In genomic region chr9:19911170-19911569, GRCm38 (mm10) we compare ENCODE assay signal across 29 mouse cellular contexts. TPM values are rescaled to one million over a fixed set of nuclear protein-coding genes. Genes with fewer than 3 reads are reported as not detected.
DNase-seq lines count a peak whose midpoint lies in the region; ATAC-seq and TF ChIP-seq lines count a peak whose summit lies in the region.
"Had no signal": no experiment of that assay in that cellular context is flagged by ENCODE, and none has a peak within 500 bp of the region (broad histone marks: within the 10 kb centered on the region; RNA-seq: fewer than 3 reads in every experiment).

No protein-coding gene starts in this region.

- 46% methylated on average over 4 of the region's 4 CpGs for WGBS in heart, embryonic 15.5 days
- 50% methylated on average over 4 of the region's 4 CpGs for WGBS in heart, adult 2 months

- no peak overlapping the region for H3K27ac ChIP-seq in heart, embryonic 15.5 days
- no peak overlapping the region for H3K27ac ChIP-seq in heart, adult 2 months
- H3K27ac ChIP-seq: embryonic facial prominence, embryonic 13.5 days; embryonic facial prominence, embryonic 15.5 days; forebrain, embryonic 10.5 days; forebrain, embryonic 12.5 days had no signal

- peak; percentile 47; the same call in 1 of the 2 replicates for ATAC-seq in heart, embryonic 15.5 days (replicated peaks; ENCODE audit: insufficient number of reproducible peaks, insufficient read depth, low FRiP score, low read depth)
- ATAC-seq: forebrain, embryonic 14.5 days; forebrain, embryonic 16.5 days had no signal

- no peak for DNase-seq in heart, adult 2 months
- DNase-seq in testis, postnatal 14 days (ENCODE audit: low spot score), result peak; percentile 5
- DNase-seq in testis, postnatal 10 days (ENCODE audit: low spot score), result no peak
- DNase-seq in thymus, postnatal 14 days, result no peak
- DNase-seq: adrenal gland, adult 2 months; adrenal gland, postnatal 10 days; adrenal gland, postnatal 25 days; cerebellum, adult 11 months; cerebellum, adult 18-20 months; cerebellum, adult 8-10 months; cerebellum, adult 9-11 months; cerebellum, postnatal 14 days; cerebellum, postnatal 36 days; embryo, embryonic 11 days had no signal

- H3K27me3 ChIP-seq in heart, embryonic 15.5 days, result no peaks in the 10 kb centered on the region
- H3K27me3 ChIP-seq in heart, adult 2 months (ENCODE audit: control insufficient read depth, insufficient read depth, low read length), result no peaks in the 10 kb centered on the region
- H3K27me3 ChIP-seq: embryonic facial prominence, embryonic 13.5 days; embryonic facial prominence, embryonic 15.5 days; forebrain, embryonic 12.5 days had no signal

- no peak for TF ChIP-seq EP300 in heart, adult 2 months (IDR thresholded peaks at IDR 0.05; ENCODE audit: insufficient read depth, low read depth, low read length)

- no peak overlapping the region for H3K4me3 ChIP-seq in heart, embryonic 15.5 days
- H3K4me3 ChIP-seq in heart, adult 2 months, result no peak overlapping the region
- H3K4me3 ChIP-seq: embryonic facial prominence, embryonic 13.5 days; embryonic facial prominence, embryonic 15.5 days; erythroblast, embryonic 14.5 days; forebrain, embryonic 10.5 days; forebrain, embryonic 12.5 days had no signal

- H3K4me1 ChIP-seq in heart, embryonic 15.5 days (replicated peaks), result no peaks in the 10 kb centered on the region
- H3K4me1 ChIP-seq in heart, adult 2 months (ENCODE audit: control insufficient read depth, insufficient read depth, low read length), result no peaks in the 10 kb centered on the region
- H3K4me1 ChIP-seq: embryonic facial prominence, embryonic 13.5 days; embryonic facial prominence, embryonic 15.5 days; forebrain, embryonic 10.5 days; forebrain, embryonic 12.5 days had no signal

- no peak for TF ChIP-seq CTCF in heart, adult 2 months (IDR thresholded peaks at IDR 0.05)

- H3K9me3 ChIP-seq in heart, embryonic 15.5 days (replicated peaks), result no peaks in the 10 kb centered on the region
- H3K9me3 ChIP-seq: embryonic facial prominence, embryonic 15.5 days had no signal

- no peak overlapping the region for H3K4me2 ChIP-seq in heart, embryonic 15.5 days
- H3K4me2 ChIP-seq: embryonic facial prominence, embryonic 13.5 days; embryonic facial prominence, embryonic 15.5 days; forebrain, embryonic 12.5 days had no signal

- no peaks in the 10 kb centered on the region for H3K79me2 ChIP-seq in heart, adult 2 months (replicated peaks; ENCODE audit: control insufficient read depth, insufficient read depth, low read length)

- no peaks in the 10 kb centered on the region for H3K36me3 ChIP-seq in heart, embryonic 15.5 days
- H3K36me3 ChIP-seq in heart, adult 2 months (ENCODE audit: control insufficient read depth, insufficient read depth, low read length), result no peaks in the 10 kb centered on the region
- H3K36me3 ChIP-seq: embryonic facial prominence, embryonic 13.5 days; embryonic facial prominence, embryonic 15.5 days; forebrain, embryonic 10.5 days; forebrain, embryonic 12.5 days had no signal

- TF ChIP-seq POLR2A in heart, adult 2 months (IDR thresholded peaks at IDR 0.05; ENCODE audit: insufficient read depth, low read depth, low read length), result no peak

- intact Hi-C loops in heart, adult 2 months (cut with DNase I), result no loop called here

- H3K9ac ChIP-seq in heart, embryonic 15.5 days, result no peak overlapping the region
- no peak overlapping the region for H3K9ac ChIP-seq in heart, adult 2 months (ENCODE audit: low read depth, low read length)
- H3K9ac ChIP-seq: embryonic facial prominence, embryonic 13.5 days; embryonic facial prominence, embryonic 15.5 days; forebrain, embryonic 12.5 days had no signal

RNA-seq across cellular contexts. Expression of gene Olfr77, which starts 5.5 kb away (rescaled TPM):
- polyA plus RNA-seq in heart, embryonic 15.5 days (2015; fragmentation: Nextera tagmentation; extraction: Ambion mirVana), result 0.10 and 0.19 TPM in 2 replicates
- total RNA-seq in heart, adult 2 months (2021), result not detected
- polyA plus RNA-seq in heart, adult 2 months (2012; rRNA removed), result not detected in 2 replicates
- total RNA-seq: adrenal gland, adult 2 months; adrenal gland, postnatal 10 days; adrenal gland, postnatal 4 days had no signal
- polyA plus RNA-seq: adrenal gland, adult 2 months; brain, embryonic 14.5 days had no signal

RNA-seq across cellular contexts. Expression of gene Olfr862, which starts 23.4 kb away (rescaled TPM):
- not detected in 2 replicates for polyA plus RNA-seq in heart, embryonic 15.5 days (2015; fragmentation: Nextera tagmentation; extraction: Ambion mirVana)
- not detected for total RNA-seq in heart, adult 2 months (2021)
- not detected in 2 replicates for polyA plus RNA-seq in heart, adult 2 months (2012; rRNA removed)
- total RNA-seq: adrenal gland, adult 2 months; adrenal gland, postnatal 10 days; adrenal gland, postnatal 25 days; adrenal gland, postnatal 4 days; common myeloid progenitor, adult 5-6 weeks; ES-E14; MEL had no signal
- polyA plus RNA-seq: adrenal gland, adult 2 months; brain, embryonic 14.5 days; C2C12; embryonic facial prominence, embryonic 11.5 days; embryonic facial prominence, embryonic 13.5 days; embryonic facial prominence, embryonic 15.5 days; erythroblast, embryonic 14.5 days; forebrain, embryonic 10.5 days; forebrain, embryonic 12.5 days; forebrain, embryonic 14.5 days; forebrain, embryonic 16.5 days had no signal
